Mouse (Mus musculus) olfactory bulb, adult 2 months (tissue): ENCODE data around the gene Zdhhc4. TPM values are rescaled to one million over a fixed set of nuclear protein-coding genes. Genes with fewer than 3 reads are reported as not detected.

Experiments used
- H3K27ac ChIP-seq: fragments of 200-500 bp; 2 replicates; pipeline ENCODE4 v1.5.1; 2012; ENCODE audit warnings: low read depth, low read length; ENCODE audit not compliant: insufficient read depth
- H3K4me1 ChIP-seq: fragments of 200-500 bp; 2 replicates; pipeline ENCODE4 v1.6.1; 2012; ENCODE audit warnings: low read length; ENCODE audit not compliant: control insufficient read depth, insufficient read depth
- H3K4me3 ChIP-seq: fragments of 200-500 bp; 2 replicates; pipeline ENCODE4 v1.5.1; 2012; ENCODE audit warnings: mild to moderate bottlenecking, low read depth, low read length, moderate library complexity; ENCODE audit not compliant: insufficient read depth
- CTCF ChIP-seq: fragments of 200-500 bp; IDR thresholded peaks from 2 replicates; pipeline ENCODE4 v1.5.1; 2012; ENCODE audit warnings: low read depth, mild to moderate bottlenecking, low read length, moderate library complexity; ENCODE audit not compliant: insufficient read depth
- POLR2A ChIP-seq: fragments of 200-500 bp; IDR thresholded peaks from 2 replicates; pipeline ENCODE4 v1.6.1; 2012; ENCODE audit warnings: mild to moderate bottlenecking, low read depth, low read length, moderate library complexity; ENCODE audit not compliant: insufficient read depth
- WGBS: fragments of 180-500 bp; shearing (Covaris S2); methylation state at CpG from one replicate; pipeline ENCODE4 v1.1.7; 2018; 5-methylcytosine and 5-hydroxymethylcytosine counted together
- polyA plus RNA-seq: library from polyadenylated mRNA; stranded (reverse); fragments of >200 nt; gene quantifications from 2 replicates; pipeline ENCODE4 v1.2.4, GENCODE M21; 2012; ENCODE audit warnings: low replicate concordance; ENCODE audit not compliant: missing spikeins, insufficient read depth, insufficient read length

Zdhhc4 gene
- polyA plus RNA-seq, 1 experiment, result not detected

DNA sequence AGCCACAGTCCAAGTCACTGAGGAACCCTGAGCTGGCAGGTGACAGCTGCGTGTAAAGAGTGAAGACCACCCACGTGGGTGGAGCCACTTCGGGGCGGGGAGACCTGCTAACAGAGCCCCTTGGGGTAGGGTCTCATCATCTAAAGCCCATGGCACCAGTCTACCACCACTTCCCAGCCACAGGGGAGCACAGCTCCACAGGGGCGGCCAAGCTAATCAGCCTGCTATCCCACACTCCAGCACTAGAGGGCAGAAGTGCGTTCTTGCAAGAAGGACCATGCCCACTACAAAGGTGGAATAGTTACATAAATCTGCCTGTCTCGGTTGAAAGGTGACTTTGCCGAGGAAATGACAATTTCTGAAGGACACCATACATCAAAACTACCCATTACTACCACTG, 17.2 kb downstream of the Zdhhc4 start:
- Histone ChIP-seq H3K4me3 (no peak overlapping the region), H3K27ac (no peak overlapping the region), H3K4me1 (peaks cover 22% of the 10 kb centered on the region)
- no peak for TF ChIP-seq POLR2A
- peak; percentile 37; the same call in 1 of the 2 replicates for TF ChIP-seq CTCF
- WGBS, result 59% methylated on average over 8 of the region's 8 CpGs

- peaks cover 26% of the 10 kb centered on the region for H3K4me1 ChIP-seq
- TF ChIP-seq CTCF, result no peak
- no peak for TF ChIP-seq POLR2A
- WGBS, result 98% methylated on average over 7 of the region's 7 CpGs
- H3K4me3 ChIP-seq, result no peak overlapping the region
- H3K27ac ChIP-seq, result no peak overlapping the region
Observed at GRCm38 (mm10) chr5:143309916-143310315, 19.1 kb downstream of the Zdhhc4 start.

DNA sequence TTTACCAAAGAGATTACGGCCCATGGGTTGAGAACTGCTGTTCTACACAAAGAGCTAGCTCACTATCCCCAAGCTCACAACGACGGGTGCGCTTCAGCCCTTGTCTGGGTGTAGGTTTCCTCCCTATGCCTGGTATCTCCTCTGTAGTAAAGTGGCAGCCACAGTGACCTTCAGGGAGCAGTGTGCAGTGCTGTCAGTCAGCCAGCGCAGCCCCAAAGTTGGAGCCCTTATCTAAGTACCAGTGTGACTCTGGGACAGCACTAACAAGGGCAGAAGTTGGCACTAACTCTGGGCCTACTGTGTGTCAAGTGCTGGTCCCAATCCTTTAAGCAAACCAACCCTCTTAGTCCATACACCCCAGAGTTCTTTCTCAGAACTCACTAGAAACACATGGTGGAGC, 20.2 kb downstream of the Zdhhc4 start:
- no peak for TF ChIP-seq POLR2A
- no peak for TF ChIP-seq CTCF
- Histone ChIP-seq H3K27ac (no peak overlapping the region), H3K4me3 (no peak overlapping the region), H3K4me1 (peaks cover 21% of the 10 kb centered on the region)
- 91% methylated on average over 5 of the region's 5 CpGs for WGBS

- no peak overlapping the region for H3K27ac ChIP-seq
- WGBS, result 86% methylated on average over 7 of the region's 7 CpGs
- H3K4me1 ChIP-seq, result peaks cover 11% of the 10 kb centered on the region
- H3K4me3 ChIP-seq, result no peak overlapping the region
- TF ChIP-seq CTCF (no peak), POLR2A (no peak)
Observed at GRCm38 (mm10) chr5:143304251-143304650, 24.8 kb downstream of the Zdhhc4 start.

- Histone ChIP-seq H3K4me3 (no peak overlapping the region), H3K27ac (no peak overlapping the region), H3K4me1 (no peaks in the 10 kb centered on the region)
- WGBS, result 77% methylated on average over 8 of the region's 8 CpGs
- TF ChIP-seq CTCF, result no peak
- no peak for TF ChIP-seq POLR2A
Observed at GRCm38 (mm10) chr5:143301296-143301695, 27.8 kb downstream of the Zdhhc4 start.

DNA sequence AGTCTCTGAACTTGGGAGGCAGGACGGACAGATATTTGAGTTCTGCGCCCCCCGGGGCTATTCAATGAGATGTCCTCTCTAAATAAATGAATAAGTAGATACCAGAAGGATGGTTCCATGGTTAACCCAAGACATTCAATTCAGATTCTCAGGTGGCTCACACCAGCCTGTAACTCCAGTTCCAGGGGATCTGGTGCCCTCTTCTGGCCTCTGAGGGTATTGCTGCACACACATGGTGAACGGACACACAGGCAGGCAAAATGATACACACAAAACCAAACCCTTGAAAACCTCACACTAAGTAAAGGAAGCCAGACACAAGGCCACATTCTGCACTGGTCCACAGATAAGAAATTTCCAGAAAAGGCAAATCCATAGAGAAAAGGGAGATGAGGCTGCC, 29.4 kb downstream of the Zdhhc4 start:
- TF ChIP-seq CTCF (0 out of 2 replicates have a peak, but pooled peaks have one; percentile 15), POLR2A (no peak)
- no peak overlapping the region for H3K27ac ChIP-seq
- no peaks in the 10 kb centered on the region for H3K4me1 ChIP-seq
- H3K4me3 ChIP-seq, result no peak overlapping the region
- 88% methylated on average over 4 of the region's 4 CpGs for WGBS

DNA sequence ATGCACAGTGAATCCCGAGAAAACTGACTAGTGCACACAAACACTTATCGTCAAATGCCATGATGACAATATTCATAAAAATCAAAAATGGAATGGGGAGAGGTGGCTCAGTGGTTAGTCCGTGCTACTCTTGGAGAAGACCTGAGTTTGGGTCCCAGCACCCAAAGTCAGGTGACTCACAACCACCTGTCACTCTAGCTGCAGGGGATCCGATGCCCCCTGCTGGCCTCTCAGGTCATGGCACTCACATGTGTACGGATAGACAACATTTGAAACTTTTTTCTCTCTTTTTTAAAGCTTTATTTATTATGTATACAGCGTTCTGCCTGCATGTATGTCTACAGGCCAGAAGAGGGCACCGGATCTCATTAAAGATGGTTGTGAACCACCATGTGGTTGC, 30.7 kb downstream of the Zdhhc4 start:
- H3K4me1 ChIP-seq, result peaks cover 6% of the 10 kb centered on the region
- WGBS, result 95% methylated on average over 7 of the region's 7 CpGs
- no peak overlapping the region for H3K4me3 ChIP-seq
- no peak for TF ChIP-seq POLR2A
- no peak for TF ChIP-seq CTCF
- no peak overlapping the region for H3K27ac ChIP-seq

DNA sequence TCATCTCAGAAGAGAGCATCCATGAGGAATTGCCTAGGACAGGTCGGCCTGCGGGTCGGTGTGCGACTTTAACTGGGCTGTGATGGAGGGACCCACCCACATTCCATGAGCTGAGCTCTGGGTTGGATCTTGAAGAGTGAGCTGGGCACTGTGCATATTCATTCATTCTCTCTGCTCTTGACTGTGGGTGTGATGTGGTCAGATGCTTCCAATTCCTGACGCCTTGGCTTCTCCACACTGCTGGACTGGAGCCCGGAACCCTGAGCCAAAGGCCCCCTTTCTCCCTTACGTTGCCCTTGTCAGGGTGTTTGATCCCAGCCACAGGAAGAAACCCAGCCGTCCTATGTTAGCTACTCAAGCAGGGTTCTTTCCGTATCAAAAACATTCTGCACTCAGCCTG, 31.1 kb downstream of the Zdhhc4 start:
- TF ChIP-seq CTCF, result no peak
- TF ChIP-seq POLR2A, result no peak
- H3K4me1 ChIP-seq, result peaks cover 8% of the 10 kb centered on the region
- 76% methylated on average over 9 of the region's 9 CpGs for WGBS
- no peak overlapping the region for H3K4me3 ChIP-seq
- no peak overlapping the region for H3K27ac ChIP-seq

DNA sequence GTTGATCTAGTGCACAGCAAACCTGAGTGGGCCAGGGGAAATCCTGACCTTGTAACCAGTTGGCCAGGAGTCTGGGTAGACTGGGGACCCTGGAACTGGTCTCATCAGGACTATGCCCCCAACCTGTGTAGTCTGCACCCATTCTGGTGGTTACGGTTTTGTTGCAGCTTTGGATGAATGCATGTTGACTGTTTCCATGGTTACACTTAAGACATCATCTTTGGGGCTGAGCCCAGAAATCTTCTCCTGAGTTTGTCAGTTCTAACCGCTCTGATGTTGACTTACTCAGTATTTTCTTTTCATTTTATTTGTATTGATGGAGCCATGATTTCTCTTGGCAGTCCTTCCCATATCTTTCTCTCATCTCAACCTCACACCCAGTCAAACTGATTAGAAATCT, 33.7 kb downstream of the Zdhhc4 start:
- no peak for TF ChIP-seq POLR2A
- no peak for TF ChIP-seq CTCF
- WGBS, result 43% methylated on average over 2 of the region's 2 CpGs
- Histone ChIP-seq H3K27ac (no peak overlapping the region), H3K4me1 (peaks cover 15% of the 10 kb centered on the region), H3K4me3 (no peak overlapping the region)

- WGBS, result 97% methylated on average over 3 of the region's 3 CpGs
- no peak overlapping the region for H3K27ac ChIP-seq
- no peak for TF ChIP-seq POLR2A
- H3K4me3 ChIP-seq, result no peak overlapping the region
- H3K4me1 ChIP-seq, result peaks cover 15% of the 10 kb centered on the region
Observed at GRCm38 (mm10) chr5:143294862-143295261, 34.2 kb downstream of the Zdhhc4 start.
